Mouse (Mus musculus) heart, adult 2 months (tissue): ENCODE measurements around the gene Ccdc186. TPM values are rescaled to one million over a fixed set of nuclear protein-coding genes. Genes with fewer than 3 reads are reported as not detected.

Experiments used
- DNase-seq, 2 experiments: peaks; one replicate each; pipeline ENCODE4 v3.0.0; 2021
- H3K27ac ChIP-seq: fragments of 200-600 bp; 2 replicates; pipeline ENCODE4 v1.8.1; 2022
- H3K27me3 ChIP-seq: fragments of 200-500 bp; 2 replicates; pipeline ENCODE4 v1.6.1; 2012; ENCODE audit warnings: mild to moderate bottlenecking, low read length, inconsistent platforms, mixed read lengths; ENCODE audit not compliant: control insufficient read depth, insufficient read depth
- H3K36me3 ChIP-seq: fragments of 200-500 bp; 2 replicates; pipeline ENCODE4 v1.6.1; 2012; ENCODE audit warnings: low read length, inconsistent platforms; ENCODE audit not compliant: control insufficient read depth, insufficient read depth
- H3K4me1 ChIP-seq: fragments of 200-500 bp; 2 replicates; pipeline ENCODE4 v1.6.1; 2011; ENCODE audit warnings: low read length; ENCODE audit not compliant: control insufficient read depth, insufficient read depth
- H3K4me3 ChIP-seq: fragments of 200-600 bp; 2 replicates; pipeline ENCODE4 v1.8.1; 2022
- H3K79me2 ChIP-seq: fragments of 200-500 bp; replicated peaks from 2 replicates; pipeline ENCODE4 v1.6.1; 2012; ENCODE audit warnings: mild to moderate bottlenecking, inconsistent platforms, low read length, moderate library complexity, mixed read lengths; ENCODE audit not compliant: control insufficient read depth, insufficient read depth
- H3K9ac ChIP-seq: fragments of 200-500 bp; 2 replicates; pipeline ENCODE4 v1.6.1; 2012; ENCODE audit warnings: low read depth, mild to moderate bottlenecking, control low read depth, inconsistent platforms, low read length, mixed read lengths
- CTCF ChIP-seq: fragments of 200-600 bp; IDR thresholded peaks from 2 replicates; pipeline ENCODE4 v1.8.1; 2022; ENCODE audit warnings: antibody characterized with exemption, mild to moderate bottlenecking, moderate library complexity
- EP300 ChIP-seq: fragments of 200-500 bp; IDR thresholded peaks from 2 replicates; pipeline ENCODE4 v1.6.1; 2011; ENCODE audit warnings: low read depth, low read length, control low read depth; ENCODE audit not compliant: insufficient read depth
- POLR2A ChIP-seq: fragments of 200-500 bp; IDR thresholded peaks from 2 replicates; pipeline ENCODE4 v1.6.1; 2011; ENCODE audit warnings: mild to moderate bottlenecking, low read depth, low read length, control low read depth; ENCODE audit not compliant: insufficient read depth
- WGBS: fragments of 180-500 bp; shearing (Covaris S2); methylation state at CpG from one replicate; pipeline ENCODE4 v1.1.7; 2018; 5-methylcytosine and 5-hydroxymethylcytosine counted together
- intact Hi-C: fragments of 180-260 bp; cut with DNase I; formaldehyde crosslinking; loops from one replicate; pipeline ENCODE4 v1.15.1; 2025
- polyA plus RNA-seq: library from polyadenylated mRNA; depleted of rRNA; stranded (reverse); fragments of >200 nt; gene quantifications from 2 replicates; pipeline ENCODE4 v1.2.3, GENCODE M21; 2012
- total RNA-seq, 2 experiments: library from RNA; stranded (reverse); gene quantifications; 2 replicates each; pipeline ENCODE4 v1.2.3; 2021

Ccdc186 gene
- total and polyA plus RNA-seq, 3 experiments, result 5.0 to 28.6 (median 24.9) TPM

DNA sequence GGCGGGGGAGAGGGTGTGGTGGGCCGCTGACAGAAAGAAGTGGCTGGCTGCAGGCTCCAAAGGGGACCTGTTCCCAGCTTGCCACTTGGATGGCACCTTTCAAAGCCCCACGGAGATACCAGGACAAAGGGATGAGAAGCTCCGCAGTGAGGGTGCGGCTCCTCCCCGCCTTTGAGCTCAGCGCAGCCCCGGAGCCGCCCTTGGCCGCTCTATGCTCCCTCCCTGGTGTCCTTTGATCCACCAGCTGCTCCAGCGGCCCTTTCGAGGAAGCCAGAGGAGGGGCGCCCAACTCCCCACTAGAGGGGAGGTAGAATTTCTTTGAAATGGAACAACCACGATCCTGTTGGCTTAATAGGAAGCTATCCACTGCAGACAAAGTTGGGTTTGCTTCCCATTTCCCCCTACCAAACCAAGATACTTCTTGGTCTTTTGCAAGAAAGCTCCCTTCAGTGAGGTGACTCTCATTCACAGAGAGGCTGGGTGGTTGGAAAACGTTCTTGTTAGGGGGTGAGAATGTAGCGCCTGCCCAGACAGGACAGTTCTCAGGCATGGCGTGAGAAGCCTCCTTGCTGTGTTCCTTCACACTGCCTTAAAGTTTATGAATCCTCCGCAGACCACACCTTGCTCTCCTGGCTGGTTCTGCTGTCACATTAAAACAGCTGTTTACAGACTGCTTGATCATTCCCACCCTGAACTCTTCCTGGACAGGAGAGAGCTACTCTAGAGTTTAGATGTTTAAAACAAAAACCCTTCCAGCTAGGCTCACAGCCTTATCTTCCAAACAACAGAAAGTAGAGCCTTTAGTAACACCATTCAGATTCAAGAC, 45.9 kb downstream of the Ccdc186 start:
- intact Hi-C loops, result loop anchor here (2.0 to 5.0 kb wide), 3 partner anchors 31 to 99 kb away; no protein-coding TSS in a partner anchor
- no peaks in the 10 kb centered on the region for H3K27me3 ChIP-seq
- peak; percentile 40 to 50 for DNase-seq
- H3K9ac ChIP-seq, result peak overlapping the region; percentile 56
- peak overlapping the region; percentile 41 for H3K4me3 ChIP-seq
- H3K27ac ChIP-seq, result peak overlapping the region; percentile 80
- no peak for TF ChIP-seq EP300
- TF ChIP-seq POLR2A, result no peak
- no peak for TF ChIP-seq CTCF
- 16% methylated on average over 18 of the region's 18 CpGs for WGBS
- no peaks in the 10 kb centered on the region for H3K79me2 ChIP-seq
- no peaks in the 10 kb centered on the region for H3K36me3 ChIP-seq
- peaks cover 9% of the 10 kb centered on the region for H3K4me1 ChIP-seq

DNA sequence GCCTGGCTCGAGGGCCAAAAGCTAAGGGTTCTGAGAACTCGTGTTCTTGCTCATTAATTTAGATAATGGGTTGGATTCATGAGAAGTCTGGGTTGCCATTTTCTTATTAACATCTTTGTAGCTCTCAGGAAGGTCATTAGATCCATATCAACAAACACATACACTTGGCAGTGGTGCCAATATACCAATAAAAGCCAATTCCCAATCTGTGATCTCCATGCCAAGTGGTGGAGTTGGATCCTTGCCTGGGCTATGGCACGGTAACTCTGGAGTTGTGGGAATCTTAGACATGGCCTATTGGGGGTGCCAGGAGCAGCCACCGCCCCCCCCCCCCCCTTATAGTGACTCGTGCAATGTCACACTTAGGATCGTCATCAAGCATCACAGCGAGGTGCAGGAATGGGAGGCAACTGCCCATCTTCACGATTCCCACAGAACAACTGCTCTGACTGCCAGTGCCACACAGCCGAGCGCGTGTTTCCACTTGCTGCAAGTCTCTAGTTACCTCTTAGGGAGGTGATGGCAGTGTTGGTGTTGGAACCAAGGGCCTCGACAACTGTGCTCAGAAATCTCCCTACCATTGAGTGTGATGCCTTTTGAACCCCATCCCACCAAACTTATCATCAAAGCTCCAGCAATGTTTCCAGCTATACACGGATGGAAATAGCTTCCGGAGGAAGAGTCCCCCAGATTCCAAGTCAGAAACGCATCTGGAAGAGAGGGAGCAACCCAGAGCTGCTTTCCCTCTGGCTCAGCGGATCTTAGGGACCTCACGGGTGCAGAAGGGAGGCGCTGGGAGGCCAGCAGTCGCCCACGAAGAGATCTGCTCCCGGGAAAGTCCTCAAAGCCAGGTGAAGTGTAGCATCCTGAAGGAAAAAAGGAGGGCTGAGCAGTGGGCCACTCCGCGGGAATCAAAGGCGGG, 46.8 kb downstream of the Ccdc186 start:
- TF ChIP-seq EP300 (0 out of 2 replicates have a peak, but pooled peaks have one; percentile 22), CTCF (no peak), POLR2A (no peak; the same call in 1 of the 2 replicates)
- Histone ChIP-seq H3K27ac (peak overlapping the region; percentile 80), H3K4me3 (peak overlapping the region; percentile 41), H3K27me3 (no peaks in the 10 kb centered on the region), H3K4me1 (peaks cover 9% of the 10 kb centered on the region), H3K79me2 (no peaks in the 10 kb centered on the region), H3K9ac (peak overlapping the region; percentile 32), H3K36me3 (no peaks in the 10 kb centered on the region)
- WGBS, result 24% methylated on average over 24 of the region's 24 CpGs
- peak; percentile 40 to 42 for DNase-seq
- intact Hi-C loops, result loop anchor here (2.0 to 5.0 kb wide), 2 partner anchors 30 to 98 kb away; no protein-coding TSS in a partner anchor

DNA sequence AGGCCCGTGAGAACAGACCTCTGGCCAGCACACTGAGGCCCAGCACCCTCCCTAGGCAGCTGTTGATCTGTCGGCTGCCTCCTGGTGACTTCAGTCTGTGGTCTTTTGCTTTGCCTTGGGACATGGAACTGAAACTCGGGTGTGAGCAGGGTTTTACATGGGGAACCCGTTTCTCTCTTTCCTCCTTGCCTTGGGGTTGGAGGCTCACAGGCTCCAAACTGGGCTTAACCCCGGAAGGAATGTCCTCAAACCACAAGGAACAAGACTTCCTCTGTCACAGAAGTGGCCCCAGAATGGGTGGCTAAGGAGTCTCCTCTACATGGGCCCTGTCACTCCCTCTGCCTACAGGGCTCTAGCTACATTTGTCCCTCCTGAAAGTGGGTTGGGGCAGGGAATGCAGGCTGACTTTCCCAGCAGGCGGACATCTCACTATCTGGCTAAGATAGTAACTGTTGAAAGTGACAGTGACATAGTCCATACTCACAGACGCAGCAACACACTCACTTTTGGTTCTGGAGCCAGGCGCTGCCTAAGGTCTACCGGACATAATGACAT, 47.5 kb downstream of the Ccdc186 start:
- DNase-seq, result peak; percentile 57 to 78
- Histone ChIP-seq H3K27ac (peak overlapping the region; percentile 80), H3K27me3 (no peaks in the 10 kb centered on the region), H3K4me1 (peaks cover 9% of the 10 kb centered on the region), H3K9ac (no peak overlapping the region), H3K79me2 (no peaks in the 10 kb centered on the region), H3K4me3 (no peak overlapping the region), H3K36me3 (no peaks in the 10 kb centered on the region)
- TF ChIP-seq CTCF, result 0 out of 2 replicates have a peak, but pooled peaks have one; percentile 4
- TF ChIP-seq POLR2A, result peak; percentile 61
- peak; percentile 86; the same call in 1 of the 2 replicates for TF ChIP-seq EP300
- 34% methylated on average over 9 of the region's 9 CpGs for WGBS
- intact Hi-C loops, result loop anchor here (2.0 kb wide), 1 partner anchor 30 kb away; no protein-coding TSS in a partner anchor

DNA sequence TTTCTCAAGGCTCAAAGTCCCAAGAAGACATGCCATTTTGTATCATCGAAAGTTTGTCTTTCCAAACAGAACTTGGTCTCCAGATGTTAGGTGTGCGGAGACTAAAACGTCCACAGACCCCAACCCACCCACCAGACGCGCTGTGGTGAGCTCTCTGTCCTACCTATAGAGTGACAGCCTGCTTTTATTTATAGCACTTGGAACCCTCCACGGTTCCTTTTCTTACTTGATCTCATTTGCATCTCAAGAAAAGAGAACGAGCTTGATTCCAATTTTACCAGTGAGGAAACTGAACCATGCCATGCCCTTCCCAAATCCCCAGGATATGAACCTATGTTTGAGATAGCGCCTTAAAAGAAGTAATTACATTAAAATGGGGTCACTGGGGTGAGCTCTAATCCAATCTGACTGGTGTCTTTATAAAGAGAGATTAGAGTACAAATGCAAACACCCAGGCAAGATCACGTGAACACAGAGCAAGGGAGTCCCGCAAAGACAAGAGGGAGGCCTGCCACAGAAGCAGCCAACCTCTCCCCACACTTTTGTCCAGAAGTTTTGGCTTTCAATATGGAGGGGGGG, 48.5 kb downstream of the Ccdc186 start:
- intact Hi-C loops, result no loop called here
- H3K36me3 ChIP-seq, result no peaks in the 10 kb centered on the region
- no peak overlapping the region for H3K9ac ChIP-seq
- peaks cover 9% of the 10 kb centered on the region for H3K4me1 ChIP-seq
- TF ChIP-seq POLR2A (no peak), EP300 (no peak), CTCF (no peak)
- no peak for DNase-seq
- 79% methylated on average over 10 of the region's 10 CpGs for WGBS
- H3K4me3 ChIP-seq, result no peak overlapping the region
- H3K27me3 ChIP-seq, result no peaks in the 10 kb centered on the region
- no peaks in the 10 kb centered on the region for H3K79me2 ChIP-seq
- H3K27ac ChIP-seq, result no peak overlapping the region; the same call in 1 of the 2 replicates

GRCm38 (mm10) chr19:56772158-56772557, 49.8 kb downstream of the Ccdc186 start:
- Histone ChIP-seq H3K4me1 (peaks cover 9% of the 10 kb centered on the region), H3K27me3 (no peaks in the 10 kb centered on the region), H3K79me2 (no peaks in the 10 kb centered on the region), H3K27ac (no peak overlapping the region), H3K9ac (no peak overlapping the region), H3K36me3 (no peaks in the 10 kb centered on the region), H3K4me3 (no peak overlapping the region)
- WGBS, result 50% methylated on average over 7 of the region's 7 CpGs
- TF ChIP-seq EP300 (no peak), POLR2A (no peak), CTCF (no peak)
- intact Hi-C loops, result no loop called here
- DNase-seq, result no peak
